Mouse (Mus musculus): ENCODE results near the gene Gm11214. TPM values are rescaled to one million over a fixed set of nuclear protein-coding genes. Genes with fewer than 3 reads are reported as not detected.

The Gm11214 gene
- polyA plus RNA-seq, 1 experiment from 2014 or later = not detected

Other genes starting within 250 kb of the Gm11214 start
- gene Whrn, start 167.4 kb downstream of the Gm11214 start, polyA plus RNA-seq (2014; fragmentation: Nextera tagmentation; extraction: Ambion mirVana) = 2.0 and 2.4 TPM in 2 replicates
- 191 and 204 TPM in 2 replicates for gene Atp6v1g1, start 118.6 kb downstream of the Gm11214 start, polyA plus RNA-seq (2014; fragmentation: Nextera tagmentation; extraction: Ambion mirVana)
- gene Tmem268, start 104.6 kb downstream of the Gm11214 start, polyA plus RNA-seq (2014; fragmentation: Nextera tagmentation; extraction: Ambion mirVana) = 9.0 and 10.2 TPM in 2 replicates
- not detected in 2 replicates for gene Gm11213, start 58.1 kb downstream of the Gm11214 start, polyA plus RNA-seq (2014; fragmentation: Nextera tagmentation; extraction: Ambion mirVana)
- gene Tex48, start 41.0 kb downstream of the Gm11214 start, polyA plus RNA-seq (2014; fragmentation: Nextera tagmentation; extraction: Ambion mirVana) = not detected in 2 replicates
- 0.08 TPM in 1 of 2 replicates, not detected in the other for gene Tnfsf15, start 81.7 kb upstream of the Gm11214 start, polyA plus RNA-seq (2014; fragmentation: Nextera tagmentation; extraction: Ambion mirVana)
- gene Tnfsf8, start 198.0 kb upstream of the Gm11214 start, polyA plus RNA-seq (2014; fragmentation: Nextera tagmentation; extraction: Ambion mirVana) = not detected in 2 replicates

All from liver, embryonic 11.5 days (tissue).